Mouse (Mus musculus): Measurements from ENCODE around the gene Mepce.

Mepce gene

DNA sequence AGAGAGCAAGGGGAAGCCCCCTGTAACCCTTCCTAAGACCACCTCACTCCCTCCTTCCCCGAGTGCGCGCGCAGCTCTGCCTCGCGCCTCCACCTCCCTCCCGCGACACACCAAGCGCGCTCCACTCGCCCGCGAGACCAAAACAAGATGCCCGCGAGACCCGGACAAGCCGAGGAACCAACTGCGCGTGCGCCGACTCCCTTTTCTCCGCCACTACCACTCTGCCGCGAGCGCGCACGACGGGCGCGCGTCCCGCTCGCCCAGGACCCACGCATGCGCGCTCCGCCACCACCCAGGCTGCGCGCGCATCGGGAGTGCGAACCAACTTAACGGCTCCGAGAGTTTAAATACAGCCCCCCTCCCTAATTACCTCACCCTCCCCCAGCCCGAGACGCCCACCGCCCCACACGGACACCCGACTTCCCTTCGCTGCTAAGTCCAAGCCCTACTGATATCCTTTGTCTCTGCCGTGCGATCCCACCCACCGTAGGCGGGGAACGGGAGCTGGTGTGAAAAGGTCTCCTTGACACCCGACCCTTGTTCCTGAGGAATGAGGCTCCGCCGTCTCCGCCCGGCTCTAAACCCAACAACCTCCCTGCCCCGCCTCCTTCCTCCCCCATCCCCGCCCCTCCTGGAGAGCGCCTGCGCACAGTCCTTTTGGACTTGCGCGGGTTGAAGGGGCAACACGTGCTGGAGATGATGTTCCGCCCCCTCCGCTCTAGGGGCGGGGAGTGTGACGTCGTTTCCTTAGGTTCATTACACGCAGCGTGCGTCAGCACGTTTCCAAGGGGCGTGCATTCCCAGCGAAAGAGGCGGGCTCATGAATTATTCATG, 1.1 kb downstream of the Mepce start:
- peak; percentile 99 for DNase-seq

DNA sequence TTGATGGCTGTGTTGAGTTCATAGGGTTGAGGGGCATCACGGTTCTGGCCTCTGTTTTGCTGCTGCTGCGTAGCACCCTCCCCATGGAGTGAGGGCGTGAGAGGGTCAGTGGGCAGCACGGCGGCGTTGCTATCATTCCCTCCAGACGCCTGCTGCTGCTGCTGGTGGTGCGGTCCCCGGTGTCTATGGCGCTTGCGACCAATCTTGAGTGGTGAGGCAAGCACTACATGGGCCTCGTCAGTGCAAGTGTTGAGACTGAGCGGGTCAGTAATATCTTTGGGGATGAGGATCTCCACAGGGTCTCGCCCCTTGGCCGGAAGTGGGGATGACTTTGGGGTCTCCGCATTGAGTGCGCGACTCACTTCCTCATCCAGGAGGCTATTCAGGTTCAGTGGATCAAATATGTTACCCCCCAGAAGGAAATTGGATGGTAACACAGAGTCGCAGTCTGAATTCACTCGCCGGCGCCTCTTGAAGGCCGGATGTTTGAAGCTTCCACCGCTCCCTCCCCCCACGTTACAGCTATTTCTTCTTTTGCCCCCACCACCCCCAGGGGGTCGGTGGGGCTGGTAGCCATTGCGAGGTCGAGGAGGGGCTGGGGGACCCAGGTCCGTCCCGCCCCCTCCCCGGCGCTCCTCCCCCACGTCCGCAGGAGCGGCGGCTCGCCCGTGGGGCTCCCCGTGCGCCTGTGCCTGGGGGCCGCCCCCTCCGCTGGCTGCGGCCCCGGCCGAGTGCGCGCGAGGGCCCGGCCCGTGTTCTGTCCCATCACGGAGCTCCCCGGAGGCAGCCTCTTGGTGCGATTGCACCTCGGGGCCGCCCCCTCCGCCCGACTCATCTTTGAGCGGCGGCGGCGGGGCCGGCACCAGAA, 2.1 kb downstream of the Mepce start:
- DNase-seq = peak; percentile 32 to 38

DNA sequence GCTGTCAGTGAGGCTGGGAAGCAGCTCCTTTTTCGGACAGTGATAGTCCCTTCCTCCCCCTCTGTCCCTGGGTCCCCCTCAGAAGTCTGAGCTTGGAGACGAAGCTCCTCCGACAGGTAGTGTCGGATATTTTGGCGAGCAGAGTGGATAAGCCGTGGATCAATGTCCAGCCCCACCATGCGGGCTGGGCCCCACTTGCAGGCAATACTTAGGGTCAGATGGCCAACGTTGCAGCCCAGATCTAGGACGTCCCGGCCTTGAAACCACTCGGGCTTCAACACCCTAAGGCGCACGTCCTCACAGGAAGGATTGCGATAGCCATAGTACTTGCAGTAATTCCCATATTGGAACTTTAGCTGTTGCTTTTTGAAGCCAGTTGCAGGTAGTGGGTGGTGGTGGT, 2.9 kb downstream of the Mepce start:
- no peak for DNase-seq

DNA sequence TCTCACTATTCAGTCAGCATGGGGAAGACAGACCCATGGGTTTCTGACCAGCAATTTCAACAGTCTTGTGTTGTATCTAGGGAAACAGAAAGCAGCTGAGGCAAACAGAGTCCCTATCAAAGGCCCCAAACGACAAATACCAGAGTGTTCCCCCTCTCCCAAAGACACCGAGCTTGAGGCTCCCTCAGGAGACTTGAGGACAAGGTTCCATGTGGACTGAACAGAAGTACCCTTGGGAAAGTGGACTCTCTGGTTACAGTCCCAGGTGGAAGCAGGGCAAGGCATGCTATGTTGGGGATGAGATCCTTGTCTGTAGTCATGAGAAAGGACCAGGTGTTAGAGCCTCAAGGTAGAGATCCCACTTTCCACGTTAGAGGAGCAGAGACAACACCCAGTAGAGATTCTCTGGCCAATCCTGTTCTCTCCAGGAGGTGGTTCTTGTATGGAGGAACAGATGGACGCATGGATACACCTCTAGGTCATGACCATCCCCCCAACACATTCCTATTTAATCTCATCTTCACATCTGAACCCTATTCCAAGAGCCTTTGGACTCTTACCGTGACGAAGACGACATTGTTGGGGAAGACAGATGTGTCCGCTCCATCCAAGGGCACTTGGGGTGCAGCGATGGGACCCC, 3.4 kb downstream of the Mepce start:
- DNase-seq = no peak

DNA sequence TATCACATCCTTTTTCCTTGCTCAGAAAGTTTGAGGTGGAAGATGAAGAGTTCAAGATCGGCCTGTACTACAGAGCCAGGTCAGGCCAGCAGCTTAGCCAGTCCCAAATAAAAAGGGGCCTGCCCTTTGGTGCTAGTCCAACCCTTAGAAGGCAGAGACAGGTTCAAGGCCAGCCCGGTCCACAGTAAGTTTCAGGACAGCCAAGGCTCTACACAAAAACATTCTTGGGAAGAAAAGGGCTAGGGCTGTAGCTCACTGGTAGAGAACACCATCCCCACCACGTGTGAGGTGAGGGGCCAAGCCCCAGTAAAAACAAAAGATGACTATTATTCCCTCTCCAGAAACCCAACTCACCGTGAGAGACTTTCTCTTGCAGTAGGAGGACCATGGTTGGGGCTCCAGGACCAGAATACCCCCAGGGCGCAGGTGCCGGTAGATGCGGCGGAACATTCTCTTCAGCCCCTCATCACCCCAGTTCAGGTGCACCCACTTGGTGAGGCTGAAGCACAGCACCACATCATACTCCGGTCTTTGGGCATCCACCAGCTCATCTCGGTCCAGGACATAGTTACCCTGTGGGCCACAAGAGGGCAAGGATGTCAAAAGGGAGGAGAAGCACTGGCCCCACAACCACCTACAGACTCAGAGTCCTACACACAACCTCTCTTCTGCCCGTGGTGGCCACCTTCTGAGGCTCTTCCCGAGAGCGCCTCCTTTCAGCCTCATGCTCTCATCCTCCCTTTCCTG, 4.5 kb downstream of the Mepce start:
- DNase-seq = no peak

DNA sequence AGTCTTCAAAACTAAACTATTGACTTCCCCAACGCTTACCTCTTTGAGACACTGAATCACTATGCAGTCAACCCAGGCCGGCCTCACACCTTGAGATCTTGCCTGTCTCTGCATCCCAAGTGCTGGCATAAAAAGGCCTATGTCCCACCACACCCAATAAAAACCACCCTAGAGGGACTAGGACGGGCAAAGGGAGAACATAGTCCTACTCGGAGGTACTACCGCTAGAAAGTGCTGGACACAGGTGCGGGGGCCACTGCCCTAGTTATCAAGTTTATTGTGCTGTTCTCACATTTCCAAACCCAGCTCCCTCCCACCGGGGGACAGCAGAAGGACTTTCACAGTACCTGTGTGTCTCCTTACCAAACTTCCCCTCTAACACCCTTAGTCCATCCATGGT, 5.8 kb downstream of the Mepce start:
- DNase-seq = no peak

DNA sequence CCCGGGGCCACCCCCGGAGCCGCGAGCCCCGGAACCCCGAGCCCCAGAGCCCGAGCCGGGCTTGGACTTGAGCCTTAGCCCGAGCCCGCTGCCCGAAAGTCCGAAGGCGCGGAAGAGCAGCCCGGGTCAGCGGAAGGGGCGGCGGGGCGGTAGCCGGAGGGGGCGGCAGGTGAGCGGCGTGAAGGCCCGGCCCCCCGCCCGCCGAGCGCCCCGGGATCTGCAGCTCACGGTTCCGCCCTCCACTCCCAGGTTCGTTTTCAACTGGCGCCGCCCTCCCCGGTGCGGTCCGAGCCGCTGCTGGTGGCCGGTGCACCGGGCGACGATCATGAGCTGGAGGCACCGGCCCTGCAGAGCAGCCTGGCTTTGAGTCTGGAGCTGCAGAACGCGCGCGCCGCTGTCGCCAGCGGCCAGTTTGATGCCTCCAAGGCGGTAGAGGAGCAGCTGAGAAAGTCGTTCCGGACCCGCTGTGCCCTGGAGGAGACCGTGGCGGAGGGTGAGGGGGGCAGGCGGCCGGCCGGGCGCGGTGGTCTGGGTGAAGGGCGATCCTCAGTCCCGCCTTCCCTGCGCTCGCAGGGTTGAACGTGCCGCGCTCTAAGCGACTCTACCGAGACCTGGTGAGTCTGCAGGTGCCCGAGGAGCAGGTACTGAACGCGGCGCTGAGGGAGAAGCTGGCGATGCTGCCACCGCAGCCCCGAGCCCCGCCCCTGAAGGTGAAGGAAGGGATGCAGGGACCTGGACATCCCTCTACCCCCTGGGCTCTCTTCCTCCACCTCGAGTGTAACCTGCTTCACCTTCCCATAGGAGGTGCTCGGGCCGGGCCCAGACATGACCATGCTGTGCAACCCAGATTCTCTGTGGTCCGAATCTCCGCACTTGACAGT, 8.2 kb downstream of the Mepce start:
- DNase-seq = peak in 1 of 2 experiments; percentile 47

DNA sequence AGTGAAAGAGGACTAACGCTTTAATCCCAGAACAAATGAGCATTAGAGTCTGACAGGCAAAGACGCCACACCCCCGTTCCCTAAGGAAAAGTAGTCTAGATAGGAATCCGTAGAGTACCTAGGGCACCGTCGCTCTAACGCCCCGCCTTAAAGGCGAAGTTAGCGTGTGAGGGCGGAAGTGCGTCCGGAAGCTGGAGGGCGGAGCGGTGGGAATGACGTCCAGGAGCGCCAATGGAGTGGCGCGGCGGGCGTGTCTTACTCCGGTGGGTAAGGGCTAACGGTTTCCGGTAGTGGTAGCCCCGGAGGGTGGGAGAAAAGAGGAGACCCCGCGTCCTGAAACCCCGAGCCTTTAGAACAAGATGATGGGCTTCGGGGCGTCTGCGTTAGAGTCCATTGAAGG, 8.8 kb downstream of the Mepce start, which contains the start of gene Ppp1r35:
Ppp1r35 (plus strand) TSS at position 215 of the 400 bp plus-strand sequence.
- peak; percentile 97 for DNase-seq

DNA sequence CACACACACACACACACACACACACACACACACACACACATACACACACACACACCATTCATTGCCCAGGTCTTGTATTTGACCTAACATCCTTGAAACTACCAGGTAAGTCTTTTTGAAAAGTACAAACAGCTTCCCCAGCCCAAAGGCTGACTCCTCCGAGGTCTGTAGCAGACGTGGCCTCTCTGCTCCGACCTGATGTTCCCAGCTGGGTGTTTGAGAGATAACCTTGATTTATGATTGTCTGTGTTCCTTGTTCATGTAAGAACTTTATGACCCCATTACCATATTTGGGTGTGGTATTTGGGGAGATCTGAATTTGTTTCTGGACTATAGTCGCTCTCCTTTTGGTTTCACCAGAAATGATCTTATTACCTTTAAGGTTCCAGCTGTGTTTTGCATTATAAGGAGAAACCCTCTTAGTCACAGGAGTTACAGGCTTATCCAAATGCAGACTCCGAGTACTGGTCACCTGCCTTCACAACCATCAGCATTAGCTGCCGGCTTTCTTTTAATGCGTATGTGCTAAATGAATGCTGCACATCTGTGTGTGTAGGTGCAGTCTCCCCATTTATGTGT, 10.1 kb downstream of the Mepce start:
- DNase-seq = no peak

DNA sequence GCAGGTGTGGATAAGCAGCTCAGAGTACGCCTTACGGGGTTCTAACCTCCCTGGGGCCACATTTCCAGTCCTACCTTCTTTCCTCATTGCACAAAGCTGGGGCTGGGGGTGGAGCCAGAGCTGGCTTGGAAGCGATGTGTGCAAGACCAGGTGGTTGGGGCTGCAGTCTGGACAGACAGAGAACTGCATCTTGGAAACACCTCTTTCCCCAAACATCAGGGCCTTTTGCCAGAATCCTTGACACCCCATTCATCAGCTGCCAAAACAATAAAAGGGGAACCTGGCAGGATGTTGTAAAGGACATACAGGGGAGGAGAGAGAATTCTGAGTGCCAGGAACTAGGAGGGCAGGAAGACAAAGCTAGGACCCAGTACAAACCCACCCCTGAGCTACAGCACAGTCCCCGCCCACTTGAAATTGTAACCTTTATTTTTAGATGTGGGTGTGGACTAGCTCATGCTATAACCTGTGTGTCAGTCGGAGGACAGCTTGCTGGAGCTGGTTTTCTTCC, 11.0 kb downstream of the Mepce start:
- DNase-seq = no peak

DNA sequence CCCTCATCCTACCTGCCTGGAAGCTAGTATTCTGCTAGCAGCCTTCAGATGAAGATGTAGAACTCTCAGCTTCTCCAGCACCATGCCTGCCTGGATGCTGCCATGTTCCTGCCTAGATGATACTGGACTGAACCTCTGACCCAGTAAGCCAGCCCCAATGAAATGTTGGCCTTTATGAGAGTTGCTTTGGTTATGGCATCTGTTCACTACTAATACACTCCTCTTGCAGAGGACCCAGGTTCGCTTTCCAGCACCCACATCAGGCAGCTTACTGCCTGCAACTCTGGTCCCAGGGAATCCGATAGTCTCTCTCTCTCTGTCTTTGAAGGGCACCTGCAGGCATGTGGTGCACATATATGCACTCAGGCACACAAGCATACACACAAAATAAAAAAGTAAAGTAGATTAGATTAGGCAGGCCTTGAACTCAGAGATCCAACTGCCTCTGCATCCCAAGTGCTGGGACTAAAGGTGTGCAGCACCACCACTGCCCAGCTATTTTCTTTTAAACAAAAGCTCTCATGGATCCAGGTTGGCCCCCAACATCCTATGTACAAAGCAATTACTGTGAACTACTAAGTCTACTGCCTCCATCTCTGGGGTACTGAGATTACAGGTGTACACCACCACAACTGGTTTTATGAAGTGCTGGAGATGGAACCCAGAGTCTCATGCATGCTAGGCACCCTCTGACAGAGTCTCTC, 11.7 kb downstream of the Mepce start:
- DNase-seq = no peak

DNA sequence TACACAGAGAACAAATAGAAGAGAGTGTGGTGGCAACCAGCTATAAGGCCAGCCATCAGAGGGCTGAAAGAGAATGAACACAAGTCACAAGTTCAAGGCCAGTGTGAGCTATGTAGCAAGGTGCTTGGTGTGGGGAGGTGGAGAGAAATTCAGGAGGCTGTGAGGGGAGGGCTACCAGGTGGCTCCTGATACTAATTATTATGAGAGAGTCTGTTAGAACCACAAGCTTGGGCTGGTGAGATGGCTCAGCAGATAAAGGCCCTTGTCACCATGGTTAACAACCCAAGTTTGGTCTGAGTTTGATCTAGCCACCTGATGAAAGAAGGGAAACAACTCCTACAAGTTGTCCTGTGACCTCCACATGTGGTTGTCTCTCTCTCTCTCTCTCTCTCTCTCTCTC, 14.7 kb downstream of the Mepce start:
- no peak for DNase-seq

DNA sequence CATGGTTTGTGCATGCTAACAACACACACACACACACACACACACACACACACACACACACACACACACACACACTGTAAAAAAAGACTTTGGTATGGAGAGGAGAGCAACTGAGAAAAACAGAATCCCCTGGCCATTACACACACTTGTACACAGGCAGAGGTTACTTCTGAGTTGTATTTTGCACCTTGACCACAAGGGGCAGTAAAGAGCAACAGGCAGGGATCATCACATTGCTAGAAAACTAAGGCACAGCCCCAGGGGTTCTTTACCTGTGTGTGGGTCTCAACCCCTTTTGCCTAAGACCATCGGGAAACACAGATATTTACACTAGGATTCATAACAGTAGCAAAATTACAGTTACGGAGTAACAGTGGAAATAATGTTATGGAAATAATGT, 16.7 kb downstream of the Mepce start:
- DNase-seq = no peak

DNA sequence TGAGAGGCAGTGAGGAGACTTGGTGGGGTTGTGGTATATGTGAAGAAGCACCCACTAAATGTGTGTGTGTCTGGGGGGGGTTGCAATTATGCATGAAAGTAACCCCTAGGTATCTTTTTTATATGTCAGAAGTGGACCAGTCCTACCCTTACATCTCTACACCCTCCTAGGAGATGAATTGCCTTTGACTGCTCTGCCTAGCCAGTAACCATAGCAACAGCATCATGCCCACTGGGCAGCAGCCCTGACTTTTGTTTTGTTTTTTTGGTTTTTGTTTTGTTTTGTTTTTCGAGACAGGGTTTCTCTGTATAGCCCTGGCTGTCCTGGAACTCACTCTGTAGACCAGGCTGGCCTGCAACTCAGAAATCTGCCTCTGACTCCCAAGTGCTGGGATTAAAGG, 19.0 kb downstream of the Mepce start:
- DNase-seq = no peak

DNA sequence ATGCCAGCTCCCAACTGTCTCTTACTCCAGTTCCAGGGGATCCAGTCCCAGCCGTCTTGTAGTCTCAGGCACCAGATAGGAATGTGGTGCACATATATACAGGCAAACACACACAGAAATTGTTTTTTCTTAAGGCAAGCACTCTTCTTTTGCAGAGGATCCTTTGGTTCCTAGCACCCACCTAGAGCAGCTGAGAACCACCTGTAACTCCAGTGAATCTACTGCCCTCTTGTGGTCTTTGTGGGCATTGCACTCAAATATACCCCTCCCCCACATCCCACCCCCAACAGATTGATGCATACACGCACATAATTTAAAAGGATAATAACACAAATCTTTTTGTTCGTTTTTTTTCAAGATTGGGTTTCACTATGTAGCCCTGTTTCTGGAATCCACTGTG, 21.2 kb downstream of the Mepce start:
- no peak for DNase-seq

DNA sequence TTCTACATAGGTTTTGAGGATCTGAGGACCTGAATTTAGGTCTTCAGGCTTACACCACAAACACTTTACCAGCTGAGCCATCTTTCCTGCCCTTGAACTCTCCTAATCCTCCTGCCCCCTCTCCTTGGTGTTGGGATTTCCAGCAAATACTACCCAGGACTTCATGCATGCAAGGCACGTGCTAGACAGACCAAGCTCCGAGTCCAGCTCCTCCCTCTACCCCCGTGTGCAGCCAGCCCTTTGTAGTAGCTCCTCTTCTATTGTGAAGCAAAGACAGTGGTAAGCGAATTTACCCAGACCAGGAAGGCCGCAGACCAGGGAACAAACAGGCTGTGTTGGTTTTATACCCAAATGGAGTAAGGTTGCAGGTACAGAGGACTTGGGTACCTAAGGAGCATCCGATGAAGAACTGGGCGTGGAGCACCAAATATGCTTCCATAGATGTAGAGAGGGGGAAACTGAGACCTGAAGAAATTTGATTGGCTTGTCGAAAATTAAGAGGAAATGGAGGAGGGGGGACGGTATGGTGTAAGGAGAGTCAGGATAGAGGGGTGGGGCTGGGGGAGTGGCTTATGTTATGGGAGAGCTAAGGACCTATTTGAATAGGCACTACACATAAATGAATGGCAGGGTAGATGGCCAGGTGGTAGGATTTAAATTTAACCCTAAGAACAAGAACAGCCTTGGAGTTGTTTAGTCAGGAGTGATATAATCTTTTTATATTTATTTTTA, 22.7 kb downstream of the Mepce start:
- DNase-seq = no peak

DNA sequence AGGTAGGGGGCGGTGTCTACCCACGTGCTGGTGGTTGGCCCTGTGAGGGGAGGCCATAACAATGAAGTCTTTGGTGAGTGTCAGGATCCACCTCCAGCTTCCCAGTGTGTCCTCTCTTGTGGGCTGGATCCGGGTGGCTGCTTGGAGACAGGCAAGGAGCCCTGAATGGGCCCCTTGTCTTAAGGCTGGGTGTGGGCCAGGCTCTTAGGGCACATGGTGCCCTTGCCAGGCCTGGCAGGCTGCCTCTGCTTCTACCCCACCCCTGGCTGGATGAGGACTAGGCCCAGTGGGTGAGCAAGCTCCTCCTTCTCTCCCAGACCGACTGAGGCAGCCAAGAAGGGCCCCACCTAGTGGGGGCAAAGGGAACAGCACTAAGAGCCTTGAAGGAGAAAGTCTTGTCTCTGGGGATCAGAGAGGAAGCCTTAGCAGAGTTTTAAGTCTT, 27.5 kb downstream of the Mepce start:
- DNase-seq = peak; percentile 88

DNA sequence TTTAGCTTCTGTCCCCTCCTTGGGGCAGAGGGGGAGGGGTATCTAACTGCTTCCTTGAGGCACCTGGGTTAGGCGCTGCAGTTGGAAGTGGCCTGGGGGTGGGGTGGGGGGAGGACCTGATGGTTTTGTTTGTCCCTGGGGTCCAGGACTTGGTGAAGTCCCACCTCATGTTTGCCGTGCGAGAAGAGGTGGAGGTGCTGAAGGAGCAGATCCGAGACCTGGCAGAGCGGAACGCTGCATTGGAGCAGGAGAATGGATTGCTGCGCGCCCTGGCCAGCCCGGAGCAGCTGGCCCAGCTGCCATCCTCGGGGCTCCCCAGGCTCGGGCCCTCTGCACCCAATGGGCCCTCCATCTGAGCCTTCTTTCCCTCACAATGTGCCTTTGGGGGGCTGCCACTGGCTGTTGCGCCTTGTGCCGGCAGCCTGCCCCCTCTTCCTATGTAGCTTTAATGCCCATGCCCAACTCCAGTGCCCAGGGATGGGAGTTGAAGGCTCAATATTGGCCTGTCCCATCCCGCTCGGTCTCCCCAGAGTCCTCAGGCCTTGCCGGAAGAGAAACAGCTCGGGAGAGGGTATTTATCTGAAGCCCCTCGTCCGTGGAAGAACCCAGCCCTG, 28.4 kb downstream of the Mepce start:
- DNase-seq = no peak

DNA sequence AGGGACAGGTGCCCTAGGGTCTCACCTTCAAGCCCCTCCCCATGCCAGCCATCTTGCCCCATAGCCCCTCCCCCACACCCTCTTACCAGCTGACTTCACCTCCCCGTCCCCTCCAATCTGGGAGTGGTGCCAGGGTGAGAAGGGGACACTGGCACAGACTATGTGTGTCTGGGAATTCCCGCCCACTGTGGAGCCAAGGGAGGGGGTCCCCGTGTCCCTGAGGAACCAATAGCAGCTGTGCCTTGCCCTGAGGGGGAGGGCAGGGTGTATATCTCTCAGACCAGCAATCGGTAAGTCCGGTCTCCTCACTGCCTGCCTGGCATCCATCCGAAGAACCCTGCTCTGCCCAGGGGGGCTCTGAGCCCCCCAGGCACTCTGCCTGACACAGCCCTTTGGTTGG, 29.6 kb downstream of the Mepce start:
- DNase-seq = peak; percentile 39 to 61
